Mouse (Mus musculus) retina, adult 2 months (tissue): Measurements from ENCODE around the gene Ostc.
A peak's percentile ranks its signal among the peaks of the same experiment; 100 is the strongest.

Experiments
- DNase-seq: peaks from one replicate; pipeline ENCODE4 v3.0.0-alpha.2; 2012; ENCODE audit warnings: low read depth, low spot score

The Ostc gene

DNA sequence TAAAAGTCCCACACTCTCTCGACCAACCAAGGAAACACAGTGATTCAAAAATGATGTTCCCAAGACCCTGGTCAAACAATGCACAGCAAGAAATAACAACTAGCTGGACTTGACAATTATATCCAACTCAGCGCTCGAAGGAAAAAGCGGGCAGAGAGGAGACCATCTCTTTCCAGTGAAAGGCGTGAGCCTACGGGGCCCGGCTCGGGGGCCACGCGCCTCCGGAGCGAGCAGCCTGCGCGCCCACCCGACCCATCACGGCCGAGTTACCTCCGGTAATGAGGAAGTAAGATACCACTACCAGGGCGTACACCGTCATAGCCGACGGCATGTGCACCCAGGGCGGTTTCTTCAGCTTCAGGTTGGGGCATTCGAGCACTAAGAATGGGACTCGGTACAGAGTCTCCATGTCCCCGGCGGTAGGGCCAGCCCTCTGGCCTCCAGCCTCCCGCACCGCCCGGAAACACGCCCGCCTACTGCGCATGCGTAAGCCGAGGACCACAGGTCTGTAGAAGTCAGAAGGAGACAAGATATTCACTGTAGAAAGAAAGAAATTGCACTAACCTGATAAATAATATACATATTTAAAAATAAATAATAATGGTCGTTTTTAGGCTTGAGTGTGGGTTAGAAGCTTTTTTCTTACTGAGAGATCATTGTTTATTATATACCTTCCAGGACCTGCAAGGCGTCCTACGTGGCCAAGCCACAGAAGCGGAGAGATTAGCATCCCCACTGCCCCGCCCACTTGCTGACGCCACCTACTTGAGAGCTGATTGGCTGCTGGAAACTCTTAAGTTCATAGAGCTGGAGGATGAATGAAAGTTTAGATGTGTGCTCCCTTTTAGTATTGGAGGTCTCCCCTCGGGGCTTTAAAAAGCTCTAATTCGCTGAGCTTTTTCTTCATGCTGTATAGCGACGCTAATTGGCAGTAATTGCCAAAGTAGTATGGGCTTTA, at the start of gene Ostc:
TSS of gene Ostc (minus strand) at position 478 of the 958 bp plus-strand sequence.
- DNase-seq = peak; percentile 93

DNA sequence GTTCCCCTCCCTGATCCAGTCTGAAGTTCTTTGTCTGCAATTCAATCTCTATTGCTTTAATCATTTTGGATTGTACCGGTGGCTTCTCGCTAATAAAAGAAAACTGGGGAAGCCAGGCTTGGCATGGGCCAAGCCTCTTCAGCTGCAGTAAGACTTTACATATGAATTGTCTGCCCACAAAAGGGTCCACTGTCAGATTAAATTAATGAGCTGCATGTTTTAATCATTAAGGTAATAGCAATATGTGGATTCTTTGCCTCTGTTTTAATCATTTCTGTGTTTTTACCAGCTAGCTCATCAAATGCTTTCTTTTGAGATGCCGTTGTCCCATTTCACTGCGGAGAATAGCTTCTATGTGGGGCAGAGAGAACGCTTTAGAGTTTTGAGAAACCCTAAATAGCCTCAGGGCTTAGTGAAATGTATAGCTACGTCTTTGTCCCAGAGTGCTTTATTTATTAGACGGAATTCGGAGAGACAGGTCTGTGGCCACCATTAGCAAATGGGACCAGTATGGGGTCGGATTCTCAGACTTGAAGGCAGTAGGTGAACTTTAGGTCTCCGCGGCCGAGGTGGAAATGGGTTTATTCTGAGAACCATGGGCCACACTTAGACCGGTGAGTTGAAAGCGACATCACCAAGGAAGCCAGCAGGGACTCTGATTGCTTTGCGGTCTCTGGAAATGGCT, 49.1 kb upstream of the Ostc start:
- DNase-seq = no peak

DNA sequence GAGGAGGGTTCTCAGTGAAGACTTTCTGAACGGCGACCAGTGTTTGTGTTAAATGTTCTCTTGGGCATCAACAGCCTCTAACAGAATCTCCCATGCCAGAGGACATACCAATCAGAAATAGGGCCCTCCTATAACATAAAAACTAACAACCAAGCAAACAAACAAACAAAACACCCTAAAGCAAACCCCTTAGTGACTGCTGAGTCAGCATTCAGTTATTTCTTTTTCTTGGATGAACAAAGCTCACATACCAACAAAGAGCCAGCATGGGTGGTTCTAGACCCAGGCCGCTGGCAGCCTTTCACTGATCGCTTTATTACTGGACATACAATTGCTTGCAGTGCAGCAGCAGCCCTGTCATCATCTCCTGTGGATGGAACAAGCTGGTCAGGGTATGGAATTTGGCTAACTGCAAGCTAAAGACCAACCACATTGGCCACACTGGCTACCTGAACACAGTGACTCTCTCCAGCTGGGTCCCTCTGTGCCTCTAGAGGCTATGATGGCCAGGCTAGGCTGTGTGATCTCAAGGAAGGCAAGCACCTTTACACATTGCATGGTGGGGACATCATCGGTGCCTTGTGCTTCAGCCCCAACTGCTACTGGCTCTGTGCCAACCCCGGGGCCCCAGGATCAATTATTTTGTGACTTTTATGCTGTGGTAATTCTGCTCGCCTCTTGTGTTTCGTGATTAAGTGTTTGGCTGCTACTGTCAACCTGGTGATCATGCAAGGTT, 48.0 kb upstream of the Ostc start:
- DNase-seq = no peak

DNA sequence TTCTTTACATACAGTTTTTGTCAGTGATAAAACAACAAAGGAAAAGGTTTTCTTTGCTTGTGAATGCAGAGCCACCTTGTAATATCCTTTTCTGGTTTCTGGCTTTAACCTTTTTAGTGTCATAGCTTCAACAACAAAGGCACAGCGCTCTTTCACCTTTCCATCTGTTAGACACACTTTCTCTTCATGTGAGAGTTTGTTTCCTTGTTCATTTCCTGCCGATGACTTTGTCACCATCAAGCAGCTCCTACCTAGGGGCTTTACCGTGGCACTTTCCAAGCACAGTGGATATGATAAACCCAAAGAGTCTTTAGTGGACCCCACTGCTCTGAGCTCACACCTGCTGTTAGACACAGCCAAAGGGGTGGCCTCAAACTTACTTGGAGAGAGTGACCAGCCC, 40.0 kb upstream of the Ostc start:
- DNase-seq = no peak

DNA sequence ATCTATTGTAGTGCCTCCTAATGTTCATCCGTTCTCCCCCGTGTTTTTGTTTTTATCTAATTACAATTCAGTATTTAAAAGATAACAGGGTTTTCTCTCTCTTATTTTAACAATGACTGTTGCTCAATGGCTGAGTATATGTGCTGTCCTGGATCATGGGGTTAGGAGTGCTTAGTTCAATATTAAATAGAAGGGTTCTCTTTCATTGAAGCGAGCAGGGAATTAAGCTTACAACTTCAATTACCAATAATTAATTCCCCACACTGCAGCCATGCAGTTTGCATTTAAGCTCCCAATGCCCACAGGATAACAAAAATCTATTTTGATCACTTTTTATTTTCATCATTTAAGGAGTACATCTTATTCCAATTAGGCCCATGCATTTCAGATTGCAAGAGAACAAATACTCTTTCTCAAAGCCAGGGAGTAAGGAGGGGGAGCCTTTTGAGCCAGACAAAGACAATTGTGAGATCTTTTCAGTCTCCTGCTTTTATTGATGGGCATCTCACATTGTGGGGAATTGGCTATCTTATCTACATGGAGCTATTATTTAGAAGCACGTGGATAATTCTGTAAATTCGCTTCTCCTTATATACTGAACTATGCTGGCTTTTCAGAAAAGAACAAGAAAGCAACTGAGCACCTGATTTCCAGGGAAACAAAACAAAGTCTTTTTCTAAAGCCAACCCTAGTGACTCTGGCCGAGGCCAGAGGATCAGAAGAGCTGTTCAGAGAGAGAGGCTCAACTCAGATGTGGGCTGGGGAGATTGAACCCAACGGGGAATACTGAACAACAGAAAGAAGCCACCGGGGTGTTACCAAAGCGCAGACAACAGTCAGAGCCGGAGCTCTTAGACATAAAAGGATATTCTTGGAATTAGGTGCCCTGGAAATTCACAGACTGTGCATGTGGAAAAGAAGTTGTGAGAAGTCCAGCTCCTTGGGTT, 37.7 kb upstream of the Ostc start:
- DNase-seq = no peak

DNA sequence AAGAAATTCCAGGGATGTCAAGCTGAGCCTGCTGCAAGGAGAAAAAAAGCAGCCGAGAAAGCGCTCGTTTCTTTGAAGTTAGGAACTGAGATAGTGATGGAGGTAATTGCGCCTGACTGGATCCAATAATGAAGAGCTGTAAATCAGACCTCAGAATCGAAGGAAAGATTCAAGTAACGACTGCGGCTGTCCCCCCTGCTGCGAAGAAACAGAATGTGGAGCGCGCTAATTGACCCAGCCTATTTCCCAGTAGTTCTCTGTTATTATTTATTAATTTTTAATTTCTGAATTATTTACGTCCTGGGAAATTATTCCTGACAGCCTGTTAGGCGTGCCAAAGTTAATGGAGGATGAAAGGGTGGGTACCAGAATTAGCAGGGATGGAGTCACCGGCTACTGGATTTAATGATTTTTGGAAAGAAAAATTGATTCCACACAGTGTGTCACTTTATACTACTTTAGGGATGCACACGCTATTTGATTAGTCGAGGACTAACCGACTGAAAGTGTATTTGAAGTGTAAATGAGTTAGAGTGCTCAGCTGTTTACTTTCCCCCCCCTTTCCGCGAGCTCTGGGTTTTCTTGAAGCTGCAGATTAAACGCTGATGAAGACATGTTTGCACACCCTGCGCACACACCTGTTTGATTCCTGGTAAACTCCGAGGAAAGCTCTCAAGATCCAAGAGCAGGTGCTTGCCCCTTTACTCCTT, 28.6 kb upstream of the Ostc start:
- no peak for DNase-seq

DNA sequence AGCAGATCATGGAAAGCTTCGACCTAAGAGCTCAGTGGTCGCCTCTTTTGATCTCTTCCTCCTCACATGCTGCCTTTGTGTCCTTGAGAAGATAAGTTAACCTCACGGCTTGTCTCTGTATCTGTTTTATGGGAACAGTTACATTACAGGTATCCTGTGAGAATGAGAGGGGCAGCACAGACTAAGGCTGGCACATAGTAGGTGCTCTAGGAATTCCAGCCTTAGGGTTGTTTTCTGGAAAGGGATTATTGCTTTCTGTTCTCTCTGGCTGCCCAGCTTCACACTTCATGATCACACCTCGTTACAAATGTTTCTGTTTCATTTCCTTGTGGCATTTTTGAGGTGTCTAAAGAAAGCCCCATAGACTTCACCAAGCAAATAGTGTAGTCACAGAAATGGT, 27.5 kb upstream of the Ostc start:
- DNase-seq = no peak

DNA sequence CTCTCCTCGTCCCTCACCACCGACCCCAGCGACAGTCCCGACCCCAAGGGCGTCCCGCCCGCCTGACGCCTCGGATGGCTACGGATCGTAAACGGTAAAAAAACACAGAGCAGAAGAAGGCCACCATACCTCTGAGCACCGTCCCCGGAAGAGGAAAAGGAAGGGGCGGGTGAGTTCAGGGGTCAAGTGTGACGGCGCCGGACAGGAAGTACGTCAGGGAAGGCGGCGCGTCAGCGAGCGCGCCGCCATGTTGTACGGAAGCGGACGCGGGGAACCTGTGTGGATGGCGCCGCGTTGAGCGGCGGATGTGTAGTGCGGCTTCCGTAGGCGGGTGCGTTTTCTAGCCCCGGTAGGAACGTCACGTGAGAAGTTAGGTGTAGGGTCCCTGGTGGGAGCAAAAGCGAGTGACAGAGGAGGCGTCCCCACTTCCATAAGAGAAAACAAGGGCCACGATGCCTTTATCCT, 21.0 kb upstream of the Ostc start, which contains the start of gene Rpl34:
TSS of gene Rpl34 (minus strand) at position 210 of the 465 bp plus-strand sequence.
- DNase-seq = peak; percentile 89

DNA sequence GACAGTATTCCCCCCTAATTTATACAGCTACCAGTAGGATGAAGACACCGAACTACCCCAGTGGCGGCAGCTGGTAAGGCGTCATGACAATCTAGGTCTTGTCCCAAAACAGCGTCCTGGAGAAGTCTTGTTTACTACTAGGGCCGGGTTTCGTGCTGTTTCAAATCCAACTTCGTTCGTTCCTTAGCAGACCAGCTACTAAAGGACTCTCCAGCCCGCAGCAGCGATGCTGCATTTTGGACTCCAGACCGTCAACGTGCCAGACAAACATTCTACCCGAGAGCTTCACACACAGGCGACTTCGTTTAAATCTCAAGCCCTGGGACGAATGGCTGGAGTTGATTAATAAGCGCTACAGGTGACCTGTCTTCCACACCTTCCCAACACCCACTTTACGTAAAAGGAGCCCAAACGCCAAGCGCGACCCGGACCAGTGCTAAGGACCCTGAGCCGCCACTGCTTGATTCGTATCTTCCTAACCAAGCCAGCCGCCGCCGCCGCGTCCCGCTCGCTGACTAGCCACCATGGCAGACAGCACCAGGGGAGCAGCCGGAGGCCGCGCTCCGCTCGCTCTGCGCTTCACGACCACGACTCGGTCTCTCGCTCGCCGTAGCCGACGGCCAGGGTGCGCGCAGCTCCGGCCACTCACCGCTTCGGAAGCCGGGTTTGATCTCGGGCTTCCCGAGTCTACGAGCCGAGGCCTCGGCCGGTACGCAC, 20.4 kb upstream of the Ostc start:
- no peak for DNase-seq

DNA sequence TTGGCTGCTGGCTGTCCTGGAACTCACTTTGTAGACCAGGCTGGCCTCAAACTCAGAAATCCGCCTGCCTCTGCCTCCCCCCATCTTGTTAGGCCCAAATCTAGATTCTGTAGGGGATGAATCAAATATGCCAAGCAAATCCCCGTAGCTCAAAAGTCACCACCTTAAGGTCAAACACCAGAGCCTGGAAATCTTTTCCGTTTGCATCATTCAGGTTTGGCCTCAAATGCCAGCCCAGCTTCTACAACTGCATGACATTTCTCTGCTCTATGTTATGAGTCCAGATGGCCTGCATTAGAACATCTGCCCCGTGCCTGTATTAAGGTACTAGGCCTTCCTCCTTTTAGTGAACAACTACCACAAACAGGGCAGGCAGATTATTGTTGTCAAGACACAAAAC, 18.4 kb upstream of the Ostc start:
- no peak for DNase-seq

DNA sequence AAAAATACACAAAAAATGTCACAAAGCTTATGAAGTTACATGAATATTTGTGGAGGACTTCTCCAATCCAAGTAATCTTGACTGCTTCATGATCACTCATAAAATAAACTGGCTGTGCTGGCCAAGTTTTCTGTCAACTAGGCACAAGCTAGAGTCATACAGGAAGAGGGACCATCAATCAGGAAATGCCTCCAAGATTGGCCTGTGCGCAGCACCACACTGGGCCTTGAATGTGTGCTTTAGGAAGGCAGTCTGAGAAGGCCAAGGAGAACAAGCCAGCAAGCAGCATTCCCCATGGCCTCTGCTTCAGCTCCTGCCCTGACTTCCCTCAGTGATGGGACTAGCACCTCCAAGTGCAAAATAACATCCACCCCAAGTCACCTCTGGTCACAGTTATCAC, 17.8 kb upstream of the Ostc start:
- no peak for DNase-seq

DNA sequence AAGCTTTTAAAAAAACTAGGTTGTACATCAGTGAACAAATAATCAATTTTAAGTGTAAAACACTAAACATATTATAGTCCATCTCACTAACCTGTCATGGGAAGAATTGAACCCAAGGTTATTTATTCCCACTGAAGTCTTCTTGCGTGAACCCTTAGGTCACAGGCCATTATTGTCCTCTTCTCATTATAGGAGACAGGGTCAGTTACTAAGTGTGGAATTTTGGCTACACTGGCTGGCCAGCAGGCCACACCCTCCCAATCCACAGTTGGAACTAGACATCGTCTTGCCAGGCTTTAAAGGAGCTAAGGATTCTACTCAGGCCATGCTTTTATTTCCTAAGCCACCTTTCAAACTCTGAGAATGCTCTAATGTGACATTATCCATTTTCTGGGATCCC, 16.5 kb upstream of the Ostc start:
- DNase-seq = no peak

DNA sequence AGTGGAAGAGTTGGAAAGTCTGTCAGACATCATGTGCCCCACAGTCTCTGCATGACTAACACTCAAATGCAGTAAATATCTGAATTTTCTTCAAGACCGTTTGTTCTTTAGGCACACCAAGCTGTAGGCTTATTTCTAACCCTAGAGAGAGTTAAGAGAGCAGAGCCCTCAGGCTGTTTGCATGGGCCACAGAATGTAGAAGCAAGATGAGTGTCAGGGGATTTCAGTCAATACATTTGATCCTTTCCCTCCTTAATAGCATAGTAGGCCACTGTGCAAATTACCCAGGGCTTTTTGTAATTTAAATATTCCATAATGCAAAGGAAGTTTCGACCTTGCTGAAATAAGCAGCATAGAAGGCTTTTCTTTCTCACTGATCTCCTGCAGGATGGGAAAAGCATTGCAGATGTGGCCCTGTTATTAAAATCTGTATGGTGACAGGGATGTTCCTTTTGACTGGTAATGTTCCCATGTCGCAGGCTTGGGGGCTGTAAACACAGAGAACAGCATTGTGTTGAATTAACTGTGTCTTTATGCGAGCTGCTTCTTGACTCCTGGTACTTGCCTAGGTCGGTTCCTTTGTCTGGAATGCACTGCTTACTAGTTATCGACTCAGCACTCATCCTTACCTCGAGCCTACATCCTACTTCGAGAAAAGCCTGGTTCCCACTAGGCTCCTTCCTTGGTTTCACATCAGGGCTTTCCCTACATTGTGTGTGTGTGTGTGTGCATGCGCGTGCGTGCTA, 13.7 kb upstream of the Ostc start:
- no peak for DNase-seq

DNA sequence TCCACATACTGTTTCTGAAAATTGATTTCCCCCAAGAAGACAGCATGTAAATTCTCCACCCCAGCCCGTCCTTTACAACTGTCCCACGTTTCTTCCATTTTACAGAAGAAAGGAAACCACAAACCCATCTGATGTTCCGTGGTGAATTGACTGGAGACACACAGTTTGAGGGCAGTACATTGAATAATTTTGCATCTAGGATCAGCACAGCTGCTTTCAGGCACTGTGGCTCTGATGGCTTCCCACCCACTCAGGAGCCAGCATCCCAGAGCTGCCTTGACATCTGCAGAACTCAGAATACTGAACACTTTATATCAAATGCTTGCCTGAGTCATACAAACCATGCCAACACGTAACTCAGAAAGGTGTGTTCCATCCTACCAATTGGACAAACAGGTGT, 11.0 kb upstream of the Ostc start:
- DNase-seq = no peak

DNA sequence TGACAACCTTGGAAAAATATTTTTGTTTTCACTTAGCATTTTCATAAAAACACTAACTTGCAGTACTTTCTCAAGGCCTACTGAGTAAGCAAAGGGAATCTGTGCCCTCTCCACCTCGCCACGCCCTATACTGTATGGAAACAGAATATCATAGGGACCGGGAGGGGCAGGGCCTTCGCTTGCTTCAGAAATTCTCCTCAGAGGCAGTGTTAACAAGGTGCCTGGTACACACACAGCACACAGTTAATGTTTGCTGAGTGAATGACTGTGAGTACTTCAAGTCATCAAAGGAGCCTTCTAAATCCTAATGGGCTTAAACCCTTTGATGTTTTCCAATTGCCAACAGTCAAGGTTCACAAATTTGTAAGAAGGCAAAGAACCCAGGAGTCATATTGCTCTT, 9.6 kb upstream of the Ostc start:
- DNase-seq = no peak

DNA sequence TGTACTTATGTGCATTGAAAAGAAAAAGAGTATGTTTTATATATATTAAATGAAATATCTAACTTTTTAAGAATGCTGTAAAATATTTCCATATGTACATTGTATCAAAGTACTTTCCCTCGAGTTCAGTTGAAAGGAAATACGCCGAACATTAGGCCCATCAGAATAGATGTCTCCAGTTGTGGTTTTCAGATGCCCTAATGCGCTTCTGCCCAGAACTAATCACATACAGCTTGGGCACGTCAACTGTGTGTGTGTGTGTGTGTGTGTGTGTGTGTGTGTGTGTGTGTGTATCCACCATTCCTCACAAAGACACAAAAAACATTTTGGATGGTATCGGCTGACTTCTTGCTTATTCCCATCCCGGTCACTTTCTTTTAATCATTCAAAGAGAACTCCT, 7.3 kb upstream of the Ostc start:
- DNase-seq = no peak

DNA sequence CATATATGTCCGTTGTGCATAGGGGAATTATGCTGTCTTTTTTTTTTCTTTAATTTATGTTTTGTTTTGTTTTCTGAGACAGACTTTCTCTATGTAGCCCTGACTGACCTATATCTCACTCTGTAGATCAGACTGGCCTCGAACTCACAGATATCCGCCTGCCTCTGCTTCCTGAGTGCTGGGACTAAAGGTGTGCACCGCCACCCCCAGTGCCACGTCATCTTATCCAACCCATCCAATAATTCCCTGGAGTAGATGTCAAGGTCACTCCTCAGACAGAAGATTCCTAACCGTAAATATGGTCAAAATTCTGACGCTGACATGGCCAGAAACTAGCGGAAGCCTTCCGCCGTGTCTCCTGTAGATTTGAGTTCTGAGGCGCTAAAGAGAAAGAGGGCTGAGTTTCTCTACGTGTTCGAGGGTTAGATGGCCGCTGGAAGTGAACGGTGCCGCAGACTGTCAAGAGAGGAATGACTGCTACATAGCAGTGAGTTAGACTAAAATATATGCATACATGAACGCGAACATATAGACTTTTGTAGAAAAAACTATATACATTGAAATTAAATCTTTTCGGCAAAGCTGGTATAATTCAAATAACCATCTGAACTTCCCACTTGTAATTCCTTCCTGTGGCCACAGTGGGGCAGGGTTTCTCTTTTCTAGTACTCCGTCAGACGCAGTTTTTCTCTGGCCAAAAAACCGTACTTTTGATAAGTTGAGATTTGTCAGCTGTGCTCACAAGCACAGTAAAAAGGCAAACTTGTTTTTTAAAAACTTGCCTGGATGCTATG, 5.7 kb upstream of the Ostc start:
- peak; percentile 34 for DNase-seq

DNA sequence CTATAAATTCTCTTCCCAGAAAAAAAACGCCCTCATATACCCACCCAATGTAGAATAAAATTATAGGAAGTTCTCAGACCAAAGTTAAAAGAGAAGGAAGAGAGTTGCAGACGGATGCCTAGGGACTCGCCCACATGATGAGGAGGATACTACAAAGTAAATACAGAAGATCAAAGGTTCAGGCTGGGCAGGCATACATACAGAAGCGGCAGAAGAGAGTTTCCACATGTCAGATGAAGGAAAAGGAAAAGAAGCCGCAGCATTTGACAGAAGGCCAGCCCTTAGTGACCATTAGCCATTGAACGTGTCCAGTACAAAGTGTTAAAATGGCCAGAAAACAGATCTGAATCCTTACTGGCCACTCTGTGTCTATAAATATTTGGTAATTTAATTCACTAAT, 3.6 kb upstream of the Ostc start:
- no peak for DNase-seq
